Mouse (Mus musculus): ENCODE measurements around the gene Cyp8b1. TPM values are rescaled to one million over a fixed set of nuclear protein-coding genes. Genes with fewer than 3 reads are reported as not detected.

The Cyp8b1 gene
- total and polyA plus RNA-seq, 2 experiments, result 86.4 to 305 TPM

DNA sequence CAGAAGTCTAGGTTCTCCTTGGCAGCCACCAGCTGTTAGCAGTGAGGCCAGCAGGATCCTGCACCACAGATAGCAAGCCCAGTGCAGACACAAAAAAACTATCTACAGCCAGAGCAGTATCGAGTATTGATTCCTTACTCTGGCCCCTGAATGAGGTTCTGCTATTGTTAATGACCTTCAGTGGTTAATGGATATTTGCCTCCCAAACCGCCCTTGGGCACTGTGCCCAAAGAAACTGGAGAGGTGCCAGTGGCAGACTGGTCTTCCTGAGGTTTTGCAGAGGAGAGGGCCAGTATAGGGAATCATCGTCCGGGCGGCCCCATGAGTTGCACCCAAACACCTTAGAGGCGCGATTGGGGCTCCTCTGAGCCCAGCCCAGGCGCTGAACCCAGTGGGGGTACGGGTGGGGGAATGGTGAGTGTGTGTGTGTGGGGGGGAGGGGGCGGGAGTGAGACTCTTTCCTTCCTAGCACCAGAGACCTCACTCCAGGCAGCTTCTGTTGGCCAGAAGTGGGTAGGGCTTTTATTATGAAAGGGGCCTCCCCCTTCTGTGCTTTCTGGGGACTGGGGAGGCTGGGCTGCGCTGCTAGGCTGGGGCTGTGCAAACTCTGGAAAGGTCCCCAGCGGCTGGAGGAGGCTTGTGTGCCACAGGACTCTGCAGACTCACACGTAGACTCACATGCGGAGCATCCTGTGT, 34.5 kb upstream of the Cyp8b1 start, which contains the start of gene Fam198a:
TSS of gene Fam198a (plus strand) at position 571 of the 696 bp plus-strand sequence.
- TF ChIP-seq CTCF (IDR thresholded peaks at IDR 0.05; ENCODE audit: low read depth, low read length) (no peak), POLR2A (IDR thresholded peaks at IDR 0.05; ENCODE audit: extremely low read depth, insufficient read depth, low read length) (0 out of 2 replicates have a peak, but pooled peaks have one; percentile 26)
- Histone ChIP-seq H3K9ac (ENCODE audit: low read depth, low read length) (peak within 1 kb of the TSS; percentile 60), H3K27ac (replicated peaks; ENCODE audit: insufficient read depth, low read depth, low read length) (peak within 1 kb of the TSS; percentile 67), H3K79me2 (ENCODE audit: control insufficient read depth, insufficient read depth, low read length) (peaks cover 5% of the 10 kb centered on the region; the same call in 1 of the 2 replicates), H3K27me3 (ENCODE audit: control insufficient read depth, insufficient read depth, low read length) (no peaks in the 10 kb centered on the region), H3K4me1 (ENCODE audit: control insufficient read depth, insufficient read depth, low read length) (peaks cover 18% of the 10 kb centered on the region), H3K36me3 (ENCODE audit: control insufficient read depth, insufficient read depth, low read length) (no peaks in the 10 kb centered on the region), H3K4me3 (ENCODE audit: insufficient read depth, low read depth, low read length) (peak within 1 kb of the TSS; percentile 61)
- DNase-seq (ENCODE audit: extremely low read depth, low read depth, low spot score), result peak; percentile 91
- WGBS, result 4% methylated on average over 14 of the region's 14 CpGs

- WGBS, result 64% methylated on average over 4 of the region's 4 CpGs
- TF ChIP-seq POLR2A (IDR thresholded peaks at IDR 0.05; ENCODE audit: extremely low read depth, insufficient read depth, low read length) (no peak), CTCF (IDR thresholded peaks at IDR 0.05; ENCODE audit: low read depth, low read length) (no peak)
- DNase-seq (ENCODE audit: extremely low read depth, low read depth, low spot score), result no peak
Observed at GRCm38 (mm10) chr9:121948431-121948830, 32.3 kb upstream of the Cyp8b1 start.

GRCm38 (mm10) chr9:121947784-121948183, 31.7 kb upstream of the Cyp8b1 start:
- H3K79me2 ChIP-seq (ENCODE audit: control insufficient read depth, insufficient read depth, low read length), result no peaks in the 10 kb centered on the region
- TF ChIP-seq POLR2A (IDR thresholded peaks at IDR 0.05; ENCODE audit: extremely low read depth, insufficient read depth, low read length), result no peak
- peak; percentile 56 for TF ChIP-seq CTCF (IDR thresholded peaks at IDR 0.05; ENCODE audit: low read depth, low read length)
- H3K36me3 ChIP-seq (ENCODE audit: control insufficient read depth, insufficient read depth, low read length), result no peaks in the 10 kb centered on the region
- no peak overlapping the region for H3K4me3 ChIP-seq (ENCODE audit: insufficient read depth, low read depth, low read length)
- peak; percentile 60 for DNase-seq (ENCODE audit: extremely low read depth, low read depth, low spot score)
- 8% methylated on average over 4 of the region's 4 CpGs for WGBS
- no peak overlapping the region for H3K9ac ChIP-seq (ENCODE audit: low read depth, low read length)
- peaks cover 12% of the 10 kb centered on the region for H3K4me1 ChIP-seq (ENCODE audit: control insufficient read depth, insufficient read depth, low read length)
- no peak overlapping the region for H3K27ac ChIP-seq (replicated peaks; ENCODE audit: insufficient read depth, low read depth, low read length)
- no peaks in the 10 kb centered on the region for H3K27me3 ChIP-seq (ENCODE audit: control insufficient read depth, insufficient read depth, low read length)

More at GRCm38 (mm10) chr9:121948431-121948830, 32.3 kb upstream of the Cyp8b1 start:
- H3K27ac ChIP-seq (replicated peaks; ENCODE audit: insufficient read depth, low read depth, low read length), result no peak overlapping the region
- no peaks in the 10 kb centered on the region for H3K27me3 ChIP-seq (ENCODE audit: control insufficient read depth, insufficient read depth, low read length)
- H3K9ac ChIP-seq (ENCODE audit: low read depth, low read length), result no peak overlapping the region
- no peaks in the 10 kb centered on the region for H3K79me2 ChIP-seq (ENCODE audit: control insufficient read depth, insufficient read depth, low read length)
- H3K4me1 ChIP-seq (ENCODE audit: control insufficient read depth, insufficient read depth, low read length), result peaks cover 17% of the 10 kb centered on the region
- H3K36me3 ChIP-seq (ENCODE audit: control insufficient read depth, insufficient read depth, low read length), result no peaks in the 10 kb centered on the region
- no peak overlapping the region for H3K4me3 ChIP-seq (ENCODE audit: insufficient read depth, low read depth, low read length)

DNA sequence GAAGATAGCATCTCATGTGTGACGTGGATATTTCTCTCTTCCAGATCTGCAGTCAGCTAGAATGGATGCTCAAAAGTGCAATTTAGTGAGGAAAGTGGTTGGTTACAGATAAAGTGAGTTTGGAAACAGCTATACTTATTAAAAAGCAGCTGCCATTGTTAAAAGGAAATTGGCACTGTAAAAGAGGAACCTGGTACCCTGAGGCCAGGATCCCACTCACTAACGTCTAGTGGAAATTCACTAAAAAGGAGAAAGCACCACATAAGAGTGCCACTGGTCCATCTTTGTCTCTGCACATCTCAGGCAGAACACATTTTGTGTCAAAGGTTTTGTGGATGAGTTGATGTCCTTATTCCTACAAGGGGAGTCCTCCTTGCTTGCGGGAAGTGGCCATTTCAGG, 27.5 kb upstream of the Cyp8b1 start:
- no peak for DNase-seq (ENCODE audit: extremely low read depth, low read depth, low spot score)
- TF ChIP-seq POLR2A (IDR thresholded peaks at IDR 0.05; ENCODE audit: extremely low read depth, insufficient read depth, low read length) (no peak), CTCF (IDR thresholded peaks at IDR 0.05; ENCODE audit: low read depth, low read length) (no peak)
- H3K79me2 ChIP-seq (ENCODE audit: control insufficient read depth, insufficient read depth, low read length), result no peaks in the 10 kb centered on the region
- 92% methylated on average over 3 of the region's 3 CpGs for WGBS
- H3K4me1 ChIP-seq (ENCODE audit: control insufficient read depth, insufficient read depth, low read length), result peaks cover 6% of the 10 kb centered on the region
- no peak overlapping the region for H3K4me3 ChIP-seq (ENCODE audit: insufficient read depth, low read depth, low read length)
- H3K36me3 ChIP-seq (ENCODE audit: control insufficient read depth, insufficient read depth, low read length), result no peaks in the 10 kb centered on the region; the same call in 1 of the 2 replicates
- no peaks in the 10 kb centered on the region for H3K27me3 ChIP-seq (ENCODE audit: control insufficient read depth, insufficient read depth, low read length)
- H3K9ac ChIP-seq (ENCODE audit: low read depth, low read length), result no peak overlapping the region
- no peak overlapping the region for H3K27ac ChIP-seq (replicated peaks; ENCODE audit: insufficient read depth, low read depth, low read length)

- DNase-seq (ENCODE audit: extremely low read depth, low read depth, low spot score), result no peak
- no peaks in the 10 kb centered on the region for H3K79me2 ChIP-seq (ENCODE audit: control insufficient read depth, insufficient read depth, low read length)
Observed at GRCm38 (mm10) chr9:121943005-121943404, 26.9 kb upstream of the Cyp8b1 start.

GRCm38 (mm10) chr9:121937944-121938355, 21.8 kb upstream of the Cyp8b1 start:
- H3K27ac ChIP-seq (replicated peaks; ENCODE audit: insufficient read depth, low read depth, low read length), result no peak overlapping the region
- TF ChIP-seq POLR2A (IDR thresholded peaks at IDR 0.05; ENCODE audit: extremely low read depth, insufficient read depth, low read length), result 0 out of 2 replicates have a peak, but pooled peaks have one; percentile 7
- TF ChIP-seq CTCF (IDR thresholded peaks at IDR 0.05; ENCODE audit: low read depth, low read length), result no peak
- peak overlapping the region; percentile 65 for H3K4me3 ChIP-seq (ENCODE audit: insufficient read depth, low read depth, low read length)
- WGBS, result 58% methylated on average over 21 of the region's 21 CpGs
- no peak for DNase-seq (ENCODE audit: extremely low read depth, low read depth, low spot score)
- H3K79me2 ChIP-seq (ENCODE audit: control insufficient read depth, insufficient read depth, low read length), result no peaks in the 10 kb centered on the region
- peak overlapping the region; percentile 58 for H3K9ac ChIP-seq (ENCODE audit: low read depth, low read length)
- peaks cover 6% of the 10 kb centered on the region for H3K4me1 ChIP-seq (ENCODE audit: control insufficient read depth, insufficient read depth, low read length)
- H3K27me3 ChIP-seq (ENCODE audit: control insufficient read depth, insufficient read depth, low read length), result no peaks in the 10 kb centered on the region
- H3K36me3 ChIP-seq (ENCODE audit: control insufficient read depth, insufficient read depth, low read length), result no peaks in the 10 kb centered on the region; the same call in 1 of the 2 replicates

More at GRCm38 (mm10) chr9:121943005-121943404, 26.9 kb upstream of the Cyp8b1 start:
- H3K9ac ChIP-seq (ENCODE audit: low read depth, low read length), result no peak overlapping the region
- 87% methylated on average over 3 of the region's 3 CpGs for WGBS
- H3K27ac ChIP-seq (replicated peaks; ENCODE audit: insufficient read depth, low read depth, low read length), result no peak overlapping the region
- TF ChIP-seq CTCF (IDR thresholded peaks at IDR 0.05; ENCODE audit: low read depth, low read length) (no peak), POLR2A (IDR thresholded peaks at IDR 0.05; ENCODE audit: extremely low read depth, insufficient read depth, low read length) (no peak)
- H3K36me3 ChIP-seq (ENCODE audit: control insufficient read depth, insufficient read depth, low read length), result no peaks in the 10 kb centered on the region; the same call in 1 of the 2 replicates
- no peak overlapping the region for H3K4me3 ChIP-seq (ENCODE audit: insufficient read depth, low read depth, low read length)
- peaks cover 6% of the 10 kb centered on the region for H3K4me1 ChIP-seq (ENCODE audit: control insufficient read depth, insufficient read depth, low read length)
- no peaks in the 10 kb centered on the region for H3K27me3 ChIP-seq (ENCODE audit: control insufficient read depth, insufficient read depth, low read length)

Data from liver, adult 2 months (tissue).